Mouse (Mus musculus) ovary, postnatal 14 days (tissue): ENCODE data around the gene Prkag3.

ENCODE experiments used
- DNase-seq: peaks from one replicate; pipeline ENCODE4 v3.0.0; 2022; ENCODE audit warnings: low spot score

Gene Prkag3

DNA sequence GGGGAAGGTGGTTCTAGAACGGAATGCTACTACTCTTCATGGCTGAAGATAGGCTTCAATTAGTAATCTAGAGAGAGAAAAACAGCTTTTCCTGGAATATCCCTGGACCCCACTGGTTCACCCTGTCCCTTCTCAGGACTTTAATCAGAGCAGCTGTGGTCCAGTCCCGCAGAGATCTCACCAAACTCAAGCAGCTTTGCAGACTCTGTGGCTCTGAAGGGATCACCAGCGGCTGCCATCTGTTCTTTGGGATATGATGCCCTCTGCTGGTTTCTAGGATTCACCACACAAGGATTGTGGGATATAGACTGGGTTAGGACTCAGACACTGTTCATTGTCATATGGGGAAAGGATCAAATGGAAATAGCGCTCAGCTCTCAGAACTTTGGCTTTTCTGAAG, 10.8 kb upstream of the Prkag3 start:
- DNase-seq, result no peak

DNA sequence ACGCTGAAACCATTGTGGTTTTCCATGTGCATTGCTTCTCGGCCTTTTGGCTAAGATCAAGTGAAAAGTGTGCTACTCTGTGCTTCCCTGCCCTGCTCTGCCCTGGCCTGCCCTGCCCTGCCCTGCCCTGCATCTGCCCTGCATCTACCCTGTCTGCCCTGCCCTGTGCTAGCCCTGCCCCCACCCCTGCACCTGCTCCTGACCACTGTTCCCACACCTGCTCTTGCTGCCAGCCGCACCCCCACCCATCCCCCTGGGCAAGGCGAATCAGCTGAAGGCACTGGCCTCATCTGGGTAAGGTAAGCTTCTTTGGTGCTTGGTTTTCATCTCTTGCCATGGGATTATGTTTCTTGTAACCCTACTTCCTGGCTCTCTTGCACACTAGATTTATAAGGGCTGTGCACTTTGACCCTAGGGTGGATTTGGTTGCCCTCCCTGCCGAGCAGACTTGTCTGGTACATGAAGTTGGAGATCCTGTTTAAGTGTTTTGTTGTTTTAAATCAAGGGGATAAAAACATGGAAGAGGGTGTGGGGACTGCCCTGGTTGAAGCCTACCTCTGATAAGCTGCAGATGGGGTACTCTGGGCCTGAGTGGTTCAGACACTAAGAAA, 5.3 kb upstream of the Prkag3 start:
- no peak for DNase-seq

DNA sequence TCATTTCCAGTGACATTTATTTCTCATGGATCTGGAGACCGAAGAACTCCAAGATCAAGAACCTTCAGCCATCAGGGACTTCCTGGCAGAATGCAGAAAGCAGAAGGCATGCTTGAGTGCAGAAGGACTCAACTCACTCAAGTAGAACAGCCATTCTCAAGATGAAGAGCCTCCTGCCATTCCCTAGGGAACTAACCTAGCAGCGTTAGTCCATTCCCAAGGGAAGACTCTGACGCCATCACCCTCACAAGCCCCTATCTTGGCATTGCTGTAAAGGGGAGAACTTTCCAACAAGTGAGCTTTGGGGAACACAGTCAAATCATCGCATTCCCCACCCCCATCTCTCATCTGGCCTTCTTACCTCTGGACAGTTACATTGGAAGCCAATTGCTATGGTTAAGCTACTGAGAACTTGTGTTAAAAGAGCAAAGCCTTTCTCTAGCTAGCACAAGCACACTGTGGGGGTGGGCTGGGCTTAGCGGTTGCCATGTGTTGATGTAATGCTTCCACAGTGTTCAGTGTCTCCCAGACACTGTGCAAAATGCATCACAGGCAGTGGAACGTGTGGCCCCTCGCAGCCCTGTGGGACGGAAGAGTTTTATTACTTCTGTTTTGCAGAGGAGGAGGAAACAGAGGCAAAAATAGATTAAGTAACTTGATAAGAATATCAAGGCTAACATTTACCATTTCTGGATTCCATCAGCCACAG, 4.4 kb upstream of the Prkag3 start:
- no peak for DNase-seq

DNA sequence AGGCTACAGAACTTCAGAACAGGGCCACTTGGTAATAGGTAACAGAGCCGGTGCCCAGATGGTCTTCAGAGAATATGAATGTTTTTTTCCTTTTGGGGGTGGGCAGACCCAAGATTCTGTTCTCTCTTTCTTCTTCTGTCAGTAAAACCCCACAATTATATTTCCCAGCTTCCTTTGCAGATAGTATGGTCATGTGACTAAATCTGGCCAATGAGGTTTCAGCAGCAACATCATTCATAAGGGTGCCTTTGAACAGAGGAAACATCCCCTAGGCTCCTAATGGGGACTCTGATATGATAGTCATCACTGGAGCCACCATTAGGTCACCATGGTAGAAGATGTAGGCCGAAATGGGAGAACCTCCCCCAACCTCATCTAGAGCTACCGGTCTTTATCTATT, 3.8 kb upstream of the Prkag3 start:
- DNase-seq, result no peak

DNA sequence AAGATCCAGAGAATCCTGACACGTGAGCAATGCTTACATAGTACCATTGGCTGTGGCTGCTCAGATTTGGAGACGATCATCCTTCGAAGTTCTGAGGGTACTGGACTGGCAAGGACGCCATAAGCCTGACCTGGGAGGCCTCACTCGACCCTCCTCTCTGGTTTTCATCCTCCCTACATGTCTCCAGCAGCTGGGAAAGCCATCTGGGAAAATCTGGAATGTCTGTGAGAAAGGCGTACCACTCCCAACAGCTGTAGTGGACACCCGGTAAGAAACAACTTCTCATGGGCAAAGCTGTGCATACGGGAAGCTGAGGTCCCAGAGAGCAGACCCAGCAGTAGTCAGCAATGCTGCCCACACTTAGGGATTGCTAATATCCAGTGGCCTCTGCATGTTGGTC, 3.1 kb upstream of the Prkag3 start:
- DNase-seq, result no peak

DNA sequence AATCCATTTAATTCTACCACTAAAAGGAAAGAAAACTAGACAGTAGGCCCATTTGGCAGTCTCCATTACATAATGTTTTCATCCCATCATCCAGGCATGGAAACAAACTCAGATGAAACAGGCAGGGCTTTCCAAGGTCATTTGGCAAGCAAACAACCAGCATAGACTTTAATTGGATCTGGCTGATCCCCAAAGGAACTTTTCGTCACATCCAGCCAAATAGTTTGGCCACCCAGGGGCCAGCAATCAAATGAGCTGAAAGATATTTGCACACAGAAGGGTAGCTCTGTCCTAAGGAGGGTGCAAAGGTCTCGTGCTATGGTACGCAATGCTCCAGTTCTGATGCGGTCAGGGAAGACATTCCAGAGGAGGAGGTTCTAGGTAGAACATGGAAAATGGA, 1.7 kb upstream of the Prkag3 start:
- no peak for DNase-seq

DNA sequence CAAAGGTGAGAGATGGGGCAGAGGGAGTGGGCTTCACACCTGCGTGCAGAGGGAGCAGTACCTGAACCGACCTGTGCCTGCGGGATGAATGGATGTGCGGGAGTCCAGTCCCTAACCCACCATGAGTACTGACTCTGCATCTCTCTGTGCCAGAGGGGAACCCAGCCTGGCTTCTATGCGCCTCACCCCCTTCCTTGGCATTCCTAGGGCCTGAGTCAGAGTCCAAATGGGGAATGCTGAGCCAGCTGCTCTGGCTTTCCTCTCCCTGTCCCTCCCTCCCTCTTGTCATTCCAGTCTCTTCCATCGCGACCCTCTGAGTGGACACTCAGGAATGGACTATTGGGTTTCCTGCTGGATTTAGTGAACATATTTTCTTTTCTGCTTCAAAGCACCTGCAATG, 280 bp upstream of the Prkag3 start:
- no peak for DNase-seq

DNA sequence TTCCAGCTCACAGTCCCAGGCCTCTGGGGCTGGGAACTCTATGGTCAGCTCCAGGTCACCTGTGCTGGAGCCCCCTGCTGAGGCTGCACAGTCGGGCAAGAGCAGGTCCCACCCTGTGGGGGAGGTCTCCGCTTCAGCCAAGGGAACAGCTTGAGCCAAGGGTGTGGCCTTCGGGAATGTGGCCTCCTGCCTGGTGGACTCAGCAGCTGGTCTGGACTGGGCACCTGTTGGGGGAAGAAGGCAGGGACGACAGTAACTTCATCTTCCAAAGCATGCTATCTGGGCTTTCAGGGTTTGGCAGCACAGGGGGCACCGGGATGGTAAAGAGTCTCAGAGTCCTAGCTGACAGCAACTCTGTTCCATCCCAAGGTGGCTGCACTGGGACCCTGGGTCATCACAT, 1.7 kb downstream of the Prkag3 start:
- DNase-seq, result no peak

DNA sequence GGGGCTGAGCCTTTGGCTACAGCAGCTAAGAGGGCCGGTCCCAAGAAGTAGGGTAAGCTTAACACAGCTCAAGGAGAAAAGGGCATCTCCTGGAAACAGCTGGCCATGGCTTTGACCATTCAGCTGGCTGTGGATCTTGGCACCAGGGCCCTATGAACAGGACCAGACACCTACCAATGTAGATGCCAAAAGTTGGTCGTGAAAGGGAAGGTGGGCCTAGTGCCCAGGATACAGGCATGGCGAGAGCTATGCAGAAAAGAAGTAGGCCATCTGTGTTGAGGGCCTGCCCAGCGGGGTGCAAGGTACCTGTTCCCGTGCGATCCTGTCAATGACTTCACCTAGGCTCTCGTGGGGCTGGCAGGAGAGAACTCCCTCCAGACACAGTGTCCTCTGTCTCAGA, 8.2 kb downstream of the Prkag3 start:
- no peak for DNase-seq

DNA sequence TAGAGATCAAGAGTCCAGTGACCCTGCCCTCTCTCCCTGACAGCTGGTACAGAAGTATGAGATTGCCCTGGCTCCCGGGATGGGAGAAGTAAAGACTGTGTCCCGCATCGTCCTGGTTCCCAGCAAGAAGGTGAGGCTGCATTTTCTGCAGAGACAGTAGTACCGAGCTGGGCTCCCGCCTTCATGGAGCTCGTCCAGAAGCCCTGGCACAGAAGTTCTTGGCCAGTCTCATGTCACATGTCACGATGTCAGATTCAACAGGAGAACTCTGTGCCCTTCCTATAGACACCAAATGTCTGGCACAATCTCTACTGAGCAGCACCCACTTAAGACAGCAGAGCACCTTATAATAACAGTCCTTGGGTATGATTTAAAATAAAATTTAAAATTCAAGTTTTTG, 11.5 kb downstream of the Prkag3 start:
- DNase-seq, result no peak

DNA sequence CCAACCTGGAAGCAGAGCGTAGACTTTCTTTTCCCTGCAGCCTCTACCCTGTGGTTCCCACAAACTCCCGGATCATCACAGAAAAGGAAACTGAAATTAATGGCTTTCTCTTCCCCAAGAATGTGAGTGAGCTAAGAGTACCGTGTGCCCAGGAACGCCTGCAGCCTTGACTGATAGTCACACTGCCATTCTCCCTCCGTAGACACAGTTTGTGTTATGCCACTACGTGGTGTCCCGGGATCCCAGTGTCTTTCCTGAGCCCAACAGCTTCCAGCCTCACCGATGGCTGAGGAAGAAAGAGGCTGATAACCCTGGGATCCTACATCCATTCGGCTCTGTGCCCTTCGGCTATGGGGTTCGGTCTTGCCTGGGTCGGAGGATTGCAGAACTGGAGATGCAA, 12.0 kb downstream of the Prkag3 start:
- no peak for DNase-seq

DNA sequence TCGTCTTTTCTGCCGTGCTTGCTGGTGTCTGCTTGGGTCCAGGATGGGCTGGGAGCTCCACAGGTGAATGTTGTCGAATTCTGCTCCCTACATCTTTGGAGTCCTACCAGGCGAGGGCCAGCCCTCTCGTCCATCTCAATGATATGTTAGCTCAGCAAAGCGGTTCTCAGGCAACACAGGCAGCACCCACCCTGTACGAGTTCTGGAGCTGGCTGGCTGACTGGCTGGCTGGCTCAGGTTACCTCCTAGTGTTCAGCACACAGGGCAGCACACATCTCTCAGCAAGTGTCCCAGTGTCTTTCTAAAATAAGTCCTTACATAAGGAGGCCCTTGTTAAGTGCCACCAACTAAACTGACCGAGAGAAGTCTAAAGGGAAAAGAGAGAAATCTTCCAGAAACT, 20.6 kb downstream of the Prkag3 start:
- DNase-seq, result no peak

DNA sequence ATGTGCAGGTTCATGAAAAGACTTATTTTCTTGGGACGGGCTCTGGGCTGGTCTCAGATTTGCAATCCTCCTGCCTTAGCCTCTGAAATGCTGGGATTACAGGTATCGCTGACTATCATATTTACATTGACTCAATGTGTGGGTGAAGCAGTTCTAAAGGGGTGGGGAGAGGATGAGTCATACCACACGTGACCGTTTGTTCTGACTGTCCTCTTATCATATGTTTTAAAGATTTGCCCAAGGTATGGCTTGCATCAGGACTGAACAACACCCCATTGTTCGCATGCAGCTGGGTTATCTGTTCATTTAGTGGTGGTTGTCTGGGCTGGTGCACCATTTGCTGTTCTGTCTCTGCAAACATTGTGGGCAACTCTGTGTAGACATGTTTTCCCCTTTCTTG, 22.3 kb downstream of the Prkag3 start:
- no peak for DNase-seq

DNA sequence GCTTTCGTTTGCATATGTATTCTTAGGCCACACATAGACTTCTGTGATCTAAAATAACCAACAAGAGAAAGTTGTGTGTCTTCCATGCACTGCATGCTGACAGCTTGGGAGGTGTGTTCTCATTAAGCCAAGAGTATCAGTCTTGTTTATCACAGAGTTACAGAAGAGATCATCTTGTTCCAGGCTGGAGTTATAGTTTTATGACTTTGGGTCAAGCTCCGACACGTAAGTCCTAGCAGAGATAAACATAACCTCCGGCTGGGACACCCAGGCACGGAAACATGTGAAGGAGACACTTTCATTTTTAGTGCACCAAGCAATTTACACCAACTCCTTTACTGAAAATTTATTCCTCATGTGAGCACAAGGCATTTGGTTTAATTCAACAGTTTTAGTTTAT, 22.9 kb downstream of the Prkag3 start:
- DNase-seq, result no peak

DNA sequence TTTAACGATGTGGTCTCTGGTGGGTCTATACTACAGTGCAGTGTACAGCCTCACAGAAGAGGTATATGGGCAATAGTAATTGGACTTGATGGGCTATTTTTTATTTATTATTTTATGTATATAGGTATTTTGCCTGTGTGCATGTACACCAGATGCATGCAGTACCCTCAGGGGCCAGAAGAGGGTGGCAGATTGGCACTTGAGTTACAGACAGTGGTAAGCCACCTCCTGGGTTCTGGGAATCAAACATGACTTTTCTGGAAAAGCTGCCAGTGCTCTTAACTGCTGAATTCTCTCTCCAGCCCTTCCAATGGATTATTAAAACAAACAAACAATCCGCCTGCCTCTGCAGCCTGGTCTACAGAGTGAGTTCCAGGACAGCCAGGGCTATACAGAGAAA, 25.3 kb downstream of the Prkag3 start:
- no peak for DNase-seq

DNA sequence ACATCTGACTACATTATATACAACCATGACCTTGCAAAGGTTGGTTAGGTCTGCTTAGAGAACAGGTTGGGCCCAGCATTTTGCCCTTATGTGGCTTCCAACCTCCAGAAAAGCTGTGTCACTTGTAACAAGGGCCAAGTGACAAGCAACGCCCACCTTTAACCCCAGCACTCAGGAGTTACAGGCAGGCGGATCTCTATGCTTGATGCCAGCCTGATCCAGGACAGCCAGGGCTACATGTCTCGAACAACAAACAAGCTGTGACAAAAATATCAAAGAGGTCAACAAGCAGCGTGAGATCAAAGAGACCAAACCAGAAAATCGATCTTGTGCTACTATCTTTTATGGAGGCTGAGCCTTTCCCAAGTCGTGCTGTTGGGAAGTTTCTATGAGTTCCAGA, 27.4 kb downstream of the Prkag3 start:
- DNase-seq, result no peak

DNA sequence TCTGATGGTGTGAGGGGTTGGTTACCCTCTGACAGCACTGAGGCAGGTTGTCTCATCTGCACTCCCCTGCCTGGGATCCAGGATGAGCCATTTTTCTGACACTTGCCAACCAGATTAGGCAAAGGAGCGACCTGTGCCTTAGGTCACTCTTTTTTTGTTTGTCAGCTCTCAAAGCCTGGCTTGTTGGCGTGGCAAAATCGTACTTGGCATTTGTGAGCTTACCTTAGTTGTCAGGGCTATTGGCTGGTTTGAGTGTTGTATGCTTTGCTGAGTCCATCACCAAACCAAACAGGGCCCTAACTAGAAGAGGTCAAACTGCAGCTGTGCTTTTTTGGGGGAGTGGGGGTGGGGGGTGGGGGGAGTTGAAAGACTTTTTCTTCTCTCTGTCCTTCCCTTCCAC, 29.7 kb downstream of the Prkag3 start:
- DNase-seq, result no peak

DNA sequence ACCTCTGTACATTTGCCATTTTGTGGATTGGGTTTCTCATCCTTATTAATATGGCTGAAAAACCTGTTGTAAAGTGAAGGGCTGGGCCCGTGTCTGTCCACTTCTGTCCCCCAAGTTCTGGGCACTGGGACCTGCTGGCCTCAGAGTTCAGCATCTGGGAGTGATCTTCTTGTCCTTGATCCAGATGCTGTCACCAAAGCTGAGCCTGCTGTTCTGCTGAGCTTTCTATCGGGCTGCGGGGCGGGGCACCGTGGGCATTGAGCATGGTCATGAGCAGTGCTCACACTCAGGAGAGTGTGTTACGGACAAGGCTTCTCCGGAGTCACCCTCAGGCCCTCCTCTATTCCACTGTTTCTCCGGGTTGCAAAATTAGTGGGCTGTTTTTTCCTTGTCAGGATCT, 30.9 kb downstream of the Prkag3 start:
- DNase-seq, result no peak

DNA sequence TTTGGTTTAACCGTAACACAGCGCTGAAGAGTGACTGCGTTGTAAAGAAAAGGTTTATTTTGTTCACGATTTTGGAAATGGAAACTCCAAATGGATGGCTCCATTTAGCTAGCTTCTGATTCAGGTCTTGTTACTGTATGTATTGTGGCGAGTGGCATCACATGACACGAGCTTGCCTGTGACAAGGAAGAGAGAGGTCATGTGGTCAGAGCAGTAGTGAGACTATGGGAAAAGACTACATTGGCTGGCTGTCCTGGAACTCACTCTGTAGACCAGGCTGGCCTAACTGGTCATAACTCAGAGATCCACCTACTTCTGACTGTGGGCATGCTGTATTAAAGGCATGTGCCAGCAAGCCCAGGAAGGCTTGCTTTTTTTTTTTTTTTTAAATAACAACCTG, 33.1 kb downstream of the Prkag3 start:
- no peak for DNase-seq

DNA sequence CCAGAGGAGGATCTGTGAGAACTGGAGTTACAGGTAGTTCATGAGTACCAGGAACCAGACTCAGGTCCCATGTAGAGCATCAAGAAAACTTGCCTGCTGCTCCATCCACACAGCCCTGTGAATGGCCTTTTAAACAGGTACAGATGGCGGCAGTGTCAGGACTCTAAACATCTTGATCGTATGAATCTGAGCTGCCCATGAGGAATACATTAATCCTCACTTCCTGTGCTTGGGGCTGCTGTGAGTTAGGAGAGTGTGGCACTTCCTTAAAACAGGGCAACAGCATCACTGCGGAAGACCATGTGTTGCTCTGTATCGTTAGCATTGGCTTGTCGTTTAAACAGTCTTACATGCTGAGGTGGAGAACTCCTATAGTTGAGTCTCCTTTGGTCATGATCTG, 33.6 kb downstream of the Prkag3 start:
- DNase-seq, result no peak

DNA sequence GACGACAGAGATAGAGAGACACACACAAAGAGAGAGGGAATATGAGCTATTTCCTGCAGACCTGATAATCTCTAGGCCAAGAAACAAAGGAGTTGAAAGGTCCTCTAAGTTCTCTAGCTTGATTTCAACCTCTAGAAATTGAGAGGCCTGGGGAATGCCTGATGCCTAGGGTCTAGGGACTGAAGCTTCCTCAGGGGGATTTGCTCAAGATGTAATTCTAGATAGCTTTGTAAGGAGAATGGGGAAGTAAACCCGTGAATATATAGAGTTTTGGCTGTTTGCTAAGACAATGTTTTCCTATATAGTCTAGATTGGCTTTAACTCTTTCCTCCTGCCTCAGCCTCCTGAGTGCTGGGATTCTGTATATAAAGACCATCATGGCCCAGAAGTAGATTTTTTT, 34.1 kb downstream of the Prkag3 start:
- no peak for DNase-seq

DNA sequence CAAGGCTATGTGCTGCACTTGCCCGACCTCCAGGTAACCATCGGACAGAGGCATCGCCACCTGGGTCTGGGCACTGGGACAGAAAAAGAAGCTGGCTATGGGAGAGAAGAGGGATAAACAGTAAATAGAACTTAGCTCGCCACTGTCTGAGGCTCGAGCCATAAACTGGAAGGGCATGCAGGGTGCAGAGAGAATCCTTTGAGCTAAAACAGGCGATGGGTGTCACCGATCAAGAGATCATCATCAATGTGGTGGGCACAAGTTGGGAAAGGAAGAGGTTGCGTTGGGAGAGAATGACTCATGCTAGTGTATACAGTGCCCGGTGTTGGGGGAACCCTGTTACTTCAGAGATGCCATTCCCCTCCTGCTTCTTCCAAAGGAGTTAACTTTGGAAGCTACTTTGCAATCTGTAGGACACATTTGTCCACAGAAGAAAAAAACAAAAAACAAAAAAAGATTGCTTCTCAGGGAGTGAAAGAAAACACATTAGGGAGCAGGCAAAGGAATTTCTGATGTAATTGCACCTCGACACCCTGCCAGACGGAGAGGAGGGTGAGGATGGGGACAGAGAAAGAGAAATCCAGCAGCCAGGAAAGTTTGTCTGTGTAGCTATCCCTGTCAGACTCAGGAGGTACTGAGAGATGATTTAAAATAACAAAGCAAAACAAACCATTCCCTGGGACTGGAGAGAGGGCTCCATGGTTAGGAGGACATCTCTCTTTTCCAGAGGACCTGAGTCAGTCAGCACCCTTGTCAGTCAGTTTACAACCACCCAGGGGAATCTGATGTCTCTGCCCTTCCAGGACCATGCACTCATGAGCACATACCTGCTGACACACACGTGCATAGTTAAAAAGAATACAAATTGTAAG, 34.9 kb downstream of the Prkag3 start:
- DNase-seq, result no peak

DNA sequence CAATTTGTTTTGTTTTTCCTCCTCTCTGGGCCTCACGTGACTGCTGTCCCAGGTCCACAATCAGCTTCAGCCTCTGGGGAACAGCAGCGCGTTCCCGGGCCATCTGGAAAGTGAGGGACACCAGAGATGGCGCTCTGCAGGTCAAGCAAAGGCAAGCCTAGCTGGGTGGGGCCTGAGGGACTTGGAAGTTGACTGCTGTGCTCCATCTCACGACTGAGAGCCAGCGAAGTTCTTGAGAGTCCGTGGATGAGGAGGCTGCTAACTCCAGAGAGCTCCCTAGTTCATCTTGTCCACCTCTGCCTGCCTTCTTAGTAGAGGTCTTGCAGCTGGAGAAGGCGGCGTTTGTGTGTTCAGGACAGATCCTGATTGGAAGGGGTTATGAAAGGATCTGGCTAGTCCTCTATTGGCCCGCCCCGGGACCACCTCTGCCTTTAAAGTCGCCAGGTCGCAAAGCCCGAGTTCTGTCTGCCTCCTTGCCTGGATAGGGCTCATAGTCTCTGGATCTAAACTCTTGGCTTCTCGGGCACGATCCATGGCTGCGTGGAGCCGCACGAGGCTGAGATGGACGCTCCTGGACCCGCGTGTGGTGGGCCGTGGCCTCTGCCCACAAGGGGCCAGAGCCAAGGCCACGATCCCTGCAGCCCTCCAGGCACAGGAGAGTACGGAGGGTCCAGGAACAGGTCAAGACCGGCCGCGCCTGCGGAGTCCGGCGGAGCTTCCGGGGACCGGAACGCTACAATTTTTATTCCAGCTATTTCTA, 35.7 kb downstream of the Prkag3 start, which contains the start of gene Cyp27a1:
Gene Cyp27a1 (plus strand): TSS at position 476 of the 760 bp plus-strand sequence.
- peak; percentile 47 for DNase-seq
